Mouse (Mus musculus): ENCODE data around the gene Cdc42se2. TPM values are rescaled to one million over a fixed set of nuclear protein-coding genes. Genes with fewer than 3 reads are reported as not detected.

Gene Cdc42se2
- polyA plus RNA-seq, 1 experiment from 2014 or later, result 196 TPM

- ATAC-seq (replicated peaks), result no peak
- Histone ChIP-seq H3K4me2 (replicated peaks) (no peak overlapping the region), H3K27me3 (no peaks in the 10 kb centered on the region), H3K9me3 (no peaks in the 10 kb centered on the region), H3K4me3 (no peak overlapping the region), H3K9ac (replicated peaks) (no peak overlapping the region), H3K36me3 (no peaks in the 10 kb centered on the region), H3K4me1 (peaks cover 21% of the 10 kb centered on the region), H3K27ac (replicated peaks) (no peak overlapping the region)
Observed at GRCm38 (mm10) chr11:54771549-54771948, 15.9 kb downstream of the Cdc42se2 start.

DNA sequence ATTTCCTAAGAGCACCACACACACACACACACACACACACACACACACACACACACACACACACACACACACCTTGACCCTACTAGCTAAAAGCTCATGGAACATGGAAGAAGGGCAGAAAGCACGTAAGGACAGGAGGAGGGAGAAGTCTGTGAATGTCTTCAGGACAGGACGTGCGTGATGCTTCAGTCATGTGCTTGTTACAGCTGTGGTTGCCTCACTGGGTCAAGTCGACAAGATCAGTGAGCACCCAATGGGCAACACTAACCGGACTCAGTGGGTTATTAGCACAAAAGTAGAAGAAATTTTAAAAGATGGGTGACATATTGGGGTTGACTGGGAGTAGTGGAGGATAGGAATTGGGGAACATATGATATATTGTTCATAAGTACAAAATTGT, 17.6 kb downstream of the Cdc42se2 start:
- H3K36me3 ChIP-seq, result no peaks in the 10 kb centered on the region
- no peak overlapping the region for H3K9ac ChIP-seq (replicated peaks)
- ATAC-seq (replicated peaks), result no peak
- H3K4me1 ChIP-seq, result peaks cover 21% of the 10 kb centered on the region
- no peaks in the 10 kb centered on the region for H3K27me3 ChIP-seq
- H3K27ac ChIP-seq (replicated peaks), result no peak overlapping the region
- no peak overlapping the region for H3K4me3 ChIP-seq
- H3K4me2 ChIP-seq (replicated peaks), result no peak overlapping the region
- H3K9me3 ChIP-seq, result no peaks in the 10 kb centered on the region
- WGBS, result 79% methylated on average over 5 of the region's 5 CpGs

DNA sequence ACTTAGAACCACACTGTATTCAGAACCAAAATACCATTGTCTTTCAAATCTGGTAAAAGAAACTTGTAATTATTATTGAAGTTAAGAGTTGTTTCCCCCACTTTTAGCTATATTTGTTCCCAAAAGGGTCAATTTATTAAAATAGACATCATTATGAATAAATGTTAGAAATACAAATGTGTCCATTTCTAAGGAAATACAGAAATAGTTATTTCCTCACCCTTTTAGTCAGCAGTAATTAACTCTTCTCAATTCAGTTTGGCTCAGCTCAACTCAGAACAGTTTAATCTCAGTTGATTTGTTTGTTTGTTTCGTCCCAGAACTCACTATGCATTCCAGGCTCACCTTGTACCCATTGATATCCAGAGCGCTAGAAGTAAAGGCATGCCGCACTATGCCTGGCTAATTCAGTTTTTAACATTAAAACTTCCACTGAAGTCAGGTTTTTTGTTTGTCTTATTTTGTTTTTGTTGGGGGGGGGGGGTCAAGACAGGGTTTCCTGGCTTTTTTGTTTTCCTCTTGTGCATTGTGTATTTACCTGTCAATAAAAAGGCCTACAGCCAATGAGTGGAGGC, 19.3 kb downstream of the Cdc42se2 start:
- no peak overlapping the region for H3K9ac ChIP-seq (replicated peaks)
- no peak for ATAC-seq (replicated peaks)

DNA sequence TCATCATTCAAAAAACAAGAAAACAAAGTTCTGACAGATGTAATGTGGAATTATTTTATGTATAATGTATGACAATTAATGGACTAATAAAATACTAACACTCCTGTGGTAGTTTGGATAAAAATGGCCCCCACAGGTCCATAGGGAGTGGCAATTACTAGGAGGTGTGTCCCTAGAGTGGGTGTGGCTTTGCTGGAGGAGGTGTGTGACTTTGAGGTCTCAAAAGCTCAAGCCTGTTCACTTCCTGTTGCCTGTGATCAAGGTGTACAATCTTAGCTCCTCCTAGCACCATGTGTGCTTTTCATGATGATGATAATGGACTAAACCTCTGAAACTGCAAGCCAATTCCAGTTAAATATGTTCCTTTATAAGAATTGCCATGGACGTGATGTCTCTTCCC, 22.7 kb downstream of the Cdc42se2 start:
- Histone ChIP-seq H3K9ac (replicated peaks) (no peak overlapping the region), H3K4me3 (no peak overlapping the region), H3K27ac (replicated peaks) (no peak overlapping the region), H3K4me2 (replicated peaks) (no peak overlapping the region), H3K36me3 (no peaks in the 10 kb centered on the region), H3K4me1 (peaks cover 32% of the 10 kb centered on the region), H3K27me3 (no peaks in the 10 kb centered on the region), H3K9me3 (no peaks in the 10 kb centered on the region)
- 86% methylated on average over 1 of the region's 1 CpGs for WGBS
- ATAC-seq (replicated peaks), result no peak

More for the DNA sequence above, 19.3 kb downstream of the Cdc42se2 start:
- no peak overlapping the region for H3K27ac ChIP-seq (replicated peaks)
- no peaks in the 10 kb centered on the region for H3K27me3 ChIP-seq
- no peak overlapping the region for H3K4me3 ChIP-seq
- no peaks in the 10 kb centered on the region for H3K9me3 ChIP-seq
- WGBS, result 48% methylated on average over 3 of the region's 3 CpGs
- no peaks in the 10 kb centered on the region for H3K36me3 ChIP-seq
- peaks cover 25% of the 10 kb centered on the region for H3K4me1 ChIP-seq
- H3K4me2 ChIP-seq (replicated peaks), result no peak overlapping the region

- Histone ChIP-seq H3K27me3 (no peaks in the 10 kb centered on the region), H3K4me3 (no peak overlapping the region), H3K9me3 (no peaks in the 10 kb centered on the region), H3K27ac (replicated peaks) (no peak overlapping the region), H3K4me1 (peaks cover 28% of the 10 kb centered on the region), H3K36me3 (no peaks in the 10 kb centered on the region), H3K4me2 (replicated peaks) (no peak overlapping the region), H3K9ac (replicated peaks) (no peak overlapping the region)
- ATAC-seq (replicated peaks), result no peak
- 83% methylated on average over 3 of the region's 3 CpGs for WGBS
Observed at GRCm38 (mm10) chr11:54764026-54764425, 23.4 kb downstream of the Cdc42se2 start.

- Histone ChIP-seq H3K9ac (replicated peaks) (no peak overlapping the region), H3K36me3 (no peaks in the 10 kb centered on the region), H3K4me3 (no peak overlapping the region), H3K4me2 (replicated peaks) (no peak overlapping the region), H3K9me3 (no peaks in the 10 kb centered on the region), H3K27ac (replicated peaks) (no peak overlapping the region), H3K4me1 (peaks cover 25% of the 10 kb centered on the region), H3K27me3 (no peaks in the 10 kb centered on the region)
- WGBS, result 93% methylated on average over 5 of the region's 5 CpGs
- ATAC-seq (replicated peaks), result no peak
Observed at GRCm38 (mm10) chr11:54762735-54763134, 24.7 kb downstream of the Cdc42se2 start.

DNA sequence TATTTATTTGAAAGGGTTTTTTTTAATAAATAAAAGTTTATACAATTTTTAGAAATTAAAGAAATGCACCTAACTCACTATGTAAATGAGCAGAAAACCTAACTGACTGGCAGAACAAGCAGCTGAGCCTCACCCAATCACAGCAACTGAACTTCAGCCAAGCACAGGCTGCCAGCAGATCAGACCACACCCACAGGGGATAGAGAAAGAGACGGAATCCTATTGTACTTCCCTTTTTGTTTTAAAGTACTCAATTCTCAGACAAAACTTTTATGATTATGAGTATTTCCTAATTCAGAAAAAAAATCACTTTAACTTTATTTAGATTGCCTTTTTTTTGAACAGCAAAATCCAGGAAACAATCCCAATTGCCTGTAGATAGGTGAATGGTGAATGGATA, 29.5 kb downstream of the Cdc42se2 start:
- peaks cover 53% of the 10 kb centered on the region for H3K4me1 ChIP-seq
- 7% methylated on average over 1 of the region's 1 CpGs for WGBS
- H3K4me3 ChIP-seq, result no peak overlapping the region
- H3K36me3 ChIP-seq, result peaks cover 3% of the 10 kb centered on the region; the same call in 1 of the 2 replicates
- no peak for ATAC-seq (replicated peaks)
- no peak overlapping the region for H3K4me2 ChIP-seq (replicated peaks)
- no peaks in the 10 kb centered on the region for H3K27me3 ChIP-seq
- H3K9ac ChIP-seq (replicated peaks), result no peak overlapping the region
- H3K9me3 ChIP-seq, result no peaks in the 10 kb centered on the region
- H3K27ac ChIP-seq (replicated peaks), result no peak overlapping the region

GRCm38 (mm10) chr11:54755148-54755664, 32.3 kb downstream of the Cdc42se2 start:
- H3K4me3 ChIP-seq, result no peak overlapping the region
- H3K27ac ChIP-seq (replicated peaks), result peak overlapping the region; percentile 97
- H3K27me3 ChIP-seq, result no peaks in the 10 kb centered on the region
- H3K4me1 ChIP-seq, result peaks cover 52% of the 10 kb centered on the region
- H3K9ac ChIP-seq (replicated peaks), result no peak overlapping the region
- 18% methylated on average over 5 of the region's 5 CpGs for WGBS
- H3K36me3 ChIP-seq, result peaks cover 4% of the 10 kb centered on the region; the same call in 1 of the 2 replicates
- no peak overlapping the region for H3K4me2 ChIP-seq (replicated peaks)
- H3K9me3 ChIP-seq, result no peaks in the 10 kb centered on the region
- ATAC-seq (replicated peaks), result no peak

DNA sequence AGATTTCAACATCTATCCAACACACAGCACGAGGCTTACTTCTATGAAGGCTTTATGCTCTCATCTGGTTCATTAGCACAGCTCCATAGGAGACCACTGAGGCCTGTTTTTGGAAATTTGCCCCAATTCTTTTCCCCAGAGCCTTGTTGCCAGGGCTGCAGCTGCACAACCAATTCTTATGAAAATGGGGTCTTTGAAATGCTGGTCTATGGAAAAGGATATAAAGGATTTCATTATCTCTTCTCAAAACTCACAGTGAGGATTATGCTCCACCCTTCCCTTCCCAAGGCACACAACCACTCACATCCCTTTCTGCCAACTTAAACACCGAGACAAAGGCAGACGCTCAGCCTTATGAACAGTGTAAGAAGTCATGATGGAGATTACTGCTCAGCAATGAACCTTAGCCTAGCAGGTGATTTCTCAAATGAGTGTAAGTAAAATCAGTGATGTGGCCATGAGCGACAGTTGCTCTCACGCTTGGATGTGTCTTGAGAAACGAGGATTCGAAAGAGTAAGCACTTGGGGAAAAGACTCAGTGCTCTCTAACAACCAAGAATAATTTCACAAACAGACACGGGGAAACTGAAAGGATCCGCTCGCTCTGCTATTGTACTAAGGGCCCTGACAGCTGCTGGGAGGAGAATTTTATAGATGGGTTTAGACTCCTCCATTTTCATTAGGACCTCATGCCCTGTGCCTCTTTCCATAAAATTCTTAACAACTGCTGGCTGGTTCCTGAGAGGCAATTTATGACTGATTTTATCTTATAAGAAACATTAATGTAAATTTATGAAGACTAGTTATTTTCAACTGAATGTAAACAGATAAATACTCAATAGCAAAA, 33.0 kb downstream of the Cdc42se2 start:
- WGBS, result 8% methylated on average over 10 of the region's 10 CpGs
- H3K4me1 ChIP-seq, result peaks cover 52% of the 10 kb centered on the region
- H3K9me3 ChIP-seq, result no peaks in the 10 kb centered on the region
- peaks cover 4% of the 10 kb centered on the region; the same call in 1 of the 2 replicates for H3K36me3 ChIP-seq
- no peaks in the 10 kb centered on the region for H3K27me3 ChIP-seq
- H3K4me2 ChIP-seq (replicated peaks), result peak overlapping the region; percentile 34
- H3K9ac ChIP-seq (replicated peaks), result peak overlapping the region; percentile 24; the same call in 1 of the 2 replicates
- no peak overlapping the region; the same call in 1 of the 2 replicates for H3K4me3 ChIP-seq
- peak; percentile 87 for ATAC-seq (replicated peaks)
- peak overlapping the region; percentile 97 for H3K27ac ChIP-seq (replicated peaks)

- Histone ChIP-seq H3K9me3 (no peaks in the 10 kb centered on the region), H3K4me3 (no peak overlapping the region), H3K27ac (replicated peaks) (peak overlapping the region; percentile 34; the same call in 1 of the 2 replicates), H3K9ac (replicated peaks) (no peak overlapping the region), H3K27me3 (no peaks in the 10 kb centered on the region), H3K36me3 (peaks cover 4% of the 10 kb centered on the region; the same call in 1 of the 2 replicates), H3K4me1 (peaks cover 33% of the 10 kb centered on the region), H3K4me2 (replicated peaks) (no peak overlapping the region)
- ATAC-seq (replicated peaks), result no peak
- WGBS, result 64% methylated on average over 4 of the region's 4 CpGs
Observed at GRCm38 (mm10) chr11:54751502-54751901, 36.0 kb downstream of the Cdc42se2 start.

DNA sequence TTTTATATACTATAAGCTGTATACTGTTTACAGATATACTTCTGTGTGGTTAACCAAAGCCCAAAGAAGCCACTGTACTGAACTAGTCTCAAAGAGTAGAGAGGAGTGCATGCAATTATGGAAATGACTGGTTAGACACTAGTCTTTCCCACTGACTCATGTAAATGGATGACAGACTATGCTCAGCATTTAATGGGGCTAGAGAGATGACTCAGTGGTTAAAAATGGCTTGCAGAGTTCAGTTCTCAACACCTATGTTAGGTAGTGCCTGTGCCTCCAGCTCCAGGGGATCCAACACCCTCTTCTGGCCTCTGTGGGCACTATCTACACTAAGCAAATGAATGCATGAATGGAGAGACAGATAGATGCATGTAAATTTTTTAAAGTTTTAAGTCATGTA, 38.6 kb downstream of the Cdc42se2 start:
- Histone ChIP-seq H3K4me3 (no peak overlapping the region), H3K27me3 (no peaks in the 10 kb centered on the region), H3K4me2 (replicated peaks) (no peak overlapping the region), H3K27ac (replicated peaks) (no peak overlapping the region), H3K36me3 (peaks cover 4% of the 10 kb centered on the region; the same call in 1 of the 2 replicates), H3K9me3 (no peaks in the 10 kb centered on the region), H3K4me1 (peaks cover 9% of the 10 kb centered on the region), H3K9ac (replicated peaks) (no peak overlapping the region)
- ATAC-seq (replicated peaks), result no peak

GRCm38 (mm10) chr11:54744231-54744630, 43.2 kb downstream of the Cdc42se2 start:
- no peaks in the 10 kb centered on the region for H3K9me3 ChIP-seq
- 0 out of 2 replicates have a peak, but pooled peaks cover 10% of the 10 kb centered on the region for H3K36me3 ChIP-seq
- no peaks in the 10 kb centered on the region for H3K27me3 ChIP-seq
- H3K4me1 ChIP-seq, result no peaks in the 10 kb centered on the region
- no peak overlapping the region for H3K4me3 ChIP-seq
- WGBS, result 100% methylated on average over 1 of the region's 1 CpGs
- no peak overlapping the region for H3K27ac ChIP-seq (replicated peaks)
- H3K4me2 ChIP-seq (replicated peaks), result no peak overlapping the region
- no peak overlapping the region for H3K9ac ChIP-seq (replicated peaks)
- ATAC-seq (replicated peaks), result no peak
